9 mouse cellular contexts compared by ENCODE assay signal in the genomic region with DNA sequence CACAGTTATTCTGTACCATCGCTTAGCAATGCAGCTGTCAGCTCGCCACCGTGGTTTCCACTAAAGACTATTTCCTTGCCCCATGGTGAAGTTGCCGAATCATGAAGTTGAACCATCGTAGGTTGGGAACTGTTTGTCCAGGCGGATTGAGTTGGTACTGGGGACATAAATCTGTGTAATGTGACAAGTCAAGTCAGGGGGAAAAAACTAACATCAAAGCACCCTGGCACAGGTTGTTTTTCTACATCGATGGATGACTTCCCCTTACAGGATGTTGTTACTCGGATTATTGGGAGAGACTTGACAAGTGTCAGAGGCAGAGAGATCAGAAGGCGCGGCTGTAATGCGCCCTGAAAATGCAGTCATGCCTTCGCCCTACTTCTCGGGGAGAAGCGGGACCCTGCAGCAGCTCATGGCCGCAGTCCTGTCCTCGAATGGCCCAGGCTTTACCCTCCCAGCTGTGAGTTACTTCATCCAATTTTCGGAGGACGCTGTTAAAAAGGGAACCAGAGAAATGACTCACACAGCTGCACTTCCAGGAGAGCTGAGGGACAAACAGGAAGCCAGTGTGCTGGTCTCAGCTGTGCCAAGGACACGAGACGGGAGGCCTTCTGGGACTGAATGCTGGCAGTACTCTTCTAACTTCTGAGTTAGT. TPM values are rescaled to one million over a fixed set of nuclear protein-coding genes. Genes with fewer than 3 reads are reported as not detected.
A peak's percentile ranks its signal among the peaks of the same experiment; 100 is the strongest.
DNase-seq lines count a peak whose midpoint lies in the region; ATAC-seq and TF ChIP-seq lines count a peak whose summit lies in the region.
"Had no signal": no experiment of that assay in that cellular context is flagged by ENCODE, and none has a peak within 500 bp of the region (broad histone marks: within the 10 kb centered on the region; RNA-seq: fewer than 3 reads in every experiment).

No protein-coding gene starts in this region.

- no peaks in the 10 kb centered on the region for H3K79me2 ChIP-seq in heart, adult 2 months (replicated peaks; ENCODE audit: control insufficient read depth, insufficient read depth, low read length)

- TF ChIP-seq CTCF in heart, adult 2 months (IDR thresholded peaks at IDR 0.05): no peak
- no peak for TF ChIP-seq CTCF in cerebellum, adult 2 months (IDR thresholded peaks at IDR 0.05; ENCODE audit: borderline replicate concordance, insufficient read depth, low read depth, low read length)

- peaks cover 3% of the 10 kb centered on the region; the same call in 1 of the 2 replicates for H3K9me3 ChIP-seq in forebrain, embryonic 16.5 days (ENCODE audit: control insufficient read depth, low read length)
- H3K9me3 ChIP-seq: limb, embryonic 15.5 days had no signal

- TF ChIP-seq POLR2A in heart, adult 2 months (IDR thresholded peaks at IDR 0.05; ENCODE audit: insufficient read depth, low read depth, low read length): 0 out of 2 replicates have a peak, but pooled peaks have one; percentile 15
- no peak for TF ChIP-seq POLR2A in cerebellum, adult 2 months (IDR thresholded peaks at IDR 0.05; ENCODE audit: borderline replicate concordance, insufficient read depth, low read length)

- H3K4me1 ChIP-seq in heart, adult 2 months (ENCODE audit: control insufficient read depth, insufficient read depth, low read length): peaks cover 7% of the 10 kb centered on the region
- no peaks in the 10 kb centered on the region for H3K4me1 ChIP-seq in forebrain, embryonic 16.5 days (replicated peaks; ENCODE audit: control insufficient read depth, insufficient read depth, low read length)
- 0 out of 2 replicates have a peak, but pooled peaks cover 4% of the 10 kb centered on the region for H3K4me1 ChIP-seq in cerebellum, adult 2 months (ENCODE audit: control insufficient read depth, insufficient read depth, low read length)
- H3K4me1 ChIP-seq: limb, embryonic 15.5 days had no signal

- WGBS in heart, adult 2 months: 41% methylated on average over 20 of the region's 20 CpGs
- 89% methylated on average over 20 of the region's 20 CpGs for WGBS in forebrain, embryonic 16.5 days
- 68% methylated on average over 20 of the region's 20 CpGs for WGBS in cerebellum, adult 2 months

- DNase-seq in frontal cortex, postnatal 10 days (ENCODE audit: low spot score in 2 of 2): no peak
- peak; percentile 59 for DNase-seq in adipocyte (ENCODE audit: low spot score)
- DNase-seq in heart, adult 2 months: peak; percentile 57 to 77
- peak; percentile 49 for DNase-seq in lung, adult 18-20 months
- DNase-seq in cerebellum, postnatal 10 days: no peak
- no peak for DNase-seq in cerebellum, adult 2 months

- TF ChIP-seq EP300 in heart, adult 2 months (IDR thresholded peaks at IDR 0.05; ENCODE audit: insufficient read depth, low read depth, low read length): peak; percentile 72

- intact Hi-C loops in heart, adult 2 months (cut with DNase I): no loop called here

- H3K36me3 ChIP-seq in heart, adult 2 months (ENCODE audit: control insufficient read depth, insufficient read depth, low read length): no peaks in the 10 kb centered on the region
- no peaks in the 10 kb centered on the region for H3K36me3 ChIP-seq in forebrain, embryonic 16.5 days (ENCODE audit: control insufficient read depth, insufficient read depth)
- H3K36me3 ChIP-seq: limb, embryonic 15.5 days had no signal

- H3K9ac ChIP-seq in heart, adult 2 months (ENCODE audit: low read depth, low read length): 0 out of 2 replicates have a peak overlapping the region, but pooled peaks have one; percentile 25
- H3K9ac ChIP-seq in forebrain, embryonic 16.5 days (replicated peaks; ENCODE audit: low read depth, low read length): no peak overlapping the region
- H3K9ac ChIP-seq: limb, embryonic 15.5 days had no signal

- H3K27me3 ChIP-seq in heart, adult 2 months (ENCODE audit: control insufficient read depth, insufficient read depth, low read length): no peaks in the 10 kb centered on the region
- no peaks in the 10 kb centered on the region for H3K27me3 ChIP-seq in forebrain, embryonic 16.5 days (replicated peaks; ENCODE audit: control insufficient read depth, insufficient read depth, low read length)
- no peaks in the 10 kb centered on the region for H3K27me3 ChIP-seq in cerebellum, adult 2 months (ENCODE audit: control insufficient read depth, insufficient read depth, low read length)
- H3K27me3 ChIP-seq: limb, embryonic 15.5 days had no signal

- no peak overlapping the region for H3K4me3 ChIP-seq in heart, adult 2 months
- H3K4me3 ChIP-seq in forebrain, embryonic 16.5 days (replicated peaks; ENCODE audit: low read length): no peak overlapping the region
- H3K4me3 ChIP-seq in cerebellum, adult 2 months (replicated peaks; ENCODE audit: insufficient read depth, low read depth, low read length): no peak overlapping the region
- H3K4me3 ChIP-seq: limb, embryonic 15.5 days had no signal

- H3K27ac ChIP-seq in heart, adult 2 months: peak overlapping the region; percentile 61
- no peak overlapping the region for H3K27ac ChIP-seq in forebrain, embryonic 16.5 days (ENCODE audit: low read length)
- H3K27ac ChIP-seq in cerebellum, adult 2 months (ENCODE audit: insufficient read depth, low read length): no peak overlapping the region
- H3K27ac ChIP-seq: limb, embryonic 15.5 days had no signal

- peak; percentile 73 for ATAC-seq in frontal cortex, adult (ENCODE audit: low TSS enrichment)
- no peak for ATAC-seq in forebrain, embryonic 16.5 days

- H3K4me2 ChIP-seq in forebrain, embryonic 16.5 days (ENCODE audit: low read length): no peak overlapping the region
- H3K4me2 ChIP-seq: limb, embryonic 15.5 days had no signal

RNA-seq across cellular contexts. Expression of gene Mis18a, which starts 50.2 kb away (rescaled TPM):
- 1 to 10 TPM; 1.9 to 2.9 TPM for total RNA-seq in heart, adult 2 months (2021)
- 3.8 and 6.1 TPM in 2 replicates for polyA plus RNA-seq in heart, adult 2 months (2012; rRNA removed)
- polyA plus RNA-seq in forebrain, embryonic 16.5 days (2015; fragmentation: Nextera tagmentation; extraction: Ambion mirVana): 47.2 and 50.7 TPM in 2 replicates
- polyA plus RNA-seq in cerebellum, adult 2 months (2012; rRNA removed): 6.5 and 8.6 TPM in 2 replicates

Comparison
In these comparisons a context has a peak if more than half of its experiments do, and no peak if none do; other contexts are left out.
1. DNase-seq: peak in adipocyte (single experiment), heart, adult 2 months (2 of 2) and lung, adult 18-20 months (2 of 2); none in frontal cortex, postnatal 10 days (0 of 2), cerebellum, postnatal 10 days (0 of 2) and cerebellum, adult 2 months (0 of 2).